Comparison of ENCODE assay signal across 3 mouse cellular contexts in the genomic region with DNA sequence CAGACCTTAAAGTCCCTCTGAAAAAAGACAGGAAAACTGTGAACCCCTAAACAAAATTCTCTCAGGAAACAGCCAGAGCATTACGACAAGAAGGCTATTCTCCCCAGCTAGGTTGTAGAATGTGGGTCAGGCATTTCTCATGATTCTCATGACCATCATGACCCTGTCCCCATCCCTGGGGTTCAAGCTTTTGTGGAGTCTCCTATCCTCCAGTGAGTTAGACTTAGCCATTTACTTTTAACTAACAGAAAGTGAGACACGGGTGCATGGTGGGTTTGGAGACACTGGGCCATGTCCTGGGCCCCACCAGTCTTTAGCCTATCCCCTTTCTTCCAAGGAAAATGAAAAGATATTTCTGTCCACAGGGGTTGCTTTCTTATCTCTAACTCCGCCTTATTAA.
"Had no signal": no experiment of that assay in that cellular context is flagged by ENCODE, and none has a peak within 500 bp of the region (broad histone marks: within the 10 kb centered on the region; RNA-seq: fewer than 3 reads in every experiment).

No protein-coding gene starts in this region.

- H3K27me3 ChIP-seq: neural tube, embryonic 15.5 days; stomach, embryonic 15.5 days had no signal

- H3K9ac ChIP-seq: neural tube, embryonic 15.5 days; stomach, embryonic 15.5 days had no signal

- H3K4me1 ChIP-seq: neural tube, embryonic 15.5 days had no signal

- H3K4me3 ChIP-seq: neural tube, embryonic 15.5 days; stomach, embryonic 15.5 days had no signal

- H3K27ac ChIP-seq: neural tube, embryonic 15.5 days; stomach, embryonic 15.5 days; stomach, postnatal 0 days had no signal

- H3K36me3 ChIP-seq: neural tube, embryonic 15.5 days had no signal
